In genomic region chr2:163689771-163690170, GRCm38 (mm10) we compare ENCODE assay signal across 14 mouse cellular contexts. TPM values are rescaled to one million over a fixed set of nuclear protein-coding genes. Genes with fewer than 3 reads are reported as not detected.
A peak's percentile ranks its signal among the peaks of the same experiment; 100 is the strongest.
DNase-seq lines count a peak whose midpoint lies in the region; ATAC-seq lines count a peak whose summit lies in the region.
"Had no signal": no experiment of that assay in that cellular context is flagged by ENCODE, and none has a peak within 500 bp of the region (broad histone marks: within the 10 kb centered on the region; RNA-seq: fewer than 3 reads in every experiment).

No protein-coding gene starts in this region.

- no peak overlapping the region for H3K9ac ChIP-seq in heart, embryonic 15.5 days
- no peak overlapping the region for H3K9ac ChIP-seq in midbrain, embryonic 11.5 days (ENCODE audit: low read length)
- no peak overlapping the region for H3K9ac ChIP-seq in midbrain, embryonic 16.5 days (ENCODE audit: low read depth, low read length)
- no peak overlapping the region for H3K9ac ChIP-seq in liver, embryonic 13.5 days
- H3K9ac ChIP-seq in neural tube, embryonic 15.5 days (replicated peaks): no peak overlapping the region
- H3K9ac ChIP-seq: limb, embryonic 12.5 days had no signal

- 58% methylated on average over 3 of the region's 3 CpGs for WGBS in heart, embryonic 15.5 days
- WGBS in midbrain, embryonic 11.5 days: 88% methylated on average over 3 of the region's 3 CpGs
- 80% methylated on average over 3 of the region's 3 CpGs for WGBS in midbrain, embryonic 16.5 days
- 40% methylated on average over 3 of the region's 3 CpGs for WGBS in liver, embryonic 13.5 days (ENCODE audit: insufficient replicate concordance)
- WGBS in neural tube, embryonic 15.5 days: 81% methylated on average over 3 of the region's 3 CpGs

- H3K27ac ChIP-seq in heart, embryonic 15.5 days: peak overlapping the region; percentile 98
- no peak overlapping the region for H3K27ac ChIP-seq in midbrain, embryonic 11.5 days (ENCODE audit: low read depth, low read length)
- H3K27ac ChIP-seq in midbrain, embryonic 16.5 days (ENCODE audit: low read length): no peak overlapping the region
- H3K27ac ChIP-seq in liver, embryonic 13.5 days: peak overlapping the region; percentile 89
- peak overlapping the region; percentile 48; the same call in 1 of the 2 replicates for H3K27ac ChIP-seq in neural tube, embryonic 15.5 days (replicated peaks)
- H3K27ac ChIP-seq: limb, embryonic 12.5 days had no signal

- no peaks in the 10 kb centered on the region for H3K9me3 ChIP-seq in heart, embryonic 15.5 days (replicated peaks)
- no peaks in the 10 kb centered on the region for H3K9me3 ChIP-seq in midbrain, embryonic 11.5 days (ENCODE audit: control insufficient read depth, low read length)
- no peaks in the 10 kb centered on the region for H3K9me3 ChIP-seq in midbrain, embryonic 16.5 days (replicated peaks; ENCODE audit: control insufficient read depth, low read length, poor library complexity, severe bottlenecking)
- no peaks in the 10 kb centered on the region for H3K9me3 ChIP-seq in liver, embryonic 13.5 days (replicated peaks)
- H3K9me3 ChIP-seq in neural tube, embryonic 15.5 days (replicated peaks): no peaks in the 10 kb centered on the region
- H3K9me3 ChIP-seq: limb, embryonic 12.5 days had no signal

- intact Hi-C loops in heart, postnatal 25 days (cut with DNase I): loop anchor here (2.0 kb wide), 1 partner anchor 15 kb away; no protein-coding TSS in a partner anchor

- no peak overlapping the region for H3K4me3 ChIP-seq in heart, embryonic 15.5 days
- H3K4me3 ChIP-seq in midbrain, embryonic 11.5 days (ENCODE audit: low read depth, low read length): no peak overlapping the region
- no peak overlapping the region for H3K4me3 ChIP-seq in midbrain, embryonic 16.5 days (ENCODE audit: low read depth, low read length)
- no peak overlapping the region for H3K4me3 ChIP-seq in liver, embryonic 13.5 days (replicated peaks)
- no peak overlapping the region for H3K4me3 ChIP-seq in neural tube, embryonic 15.5 days (replicated peaks)
- H3K4me3 ChIP-seq: limb, embryonic 12.5 days had no signal

- no peak overlapping the region for H3K4me2 ChIP-seq in heart, embryonic 15.5 days
- no peak overlapping the region for H3K4me2 ChIP-seq in midbrain, embryonic 11.5 days
- no peak overlapping the region for H3K4me2 ChIP-seq in midbrain, embryonic 16.5 days (ENCODE audit: low read length)
- peak overlapping the region; percentile 7; the same call in 1 of the 2 replicates for H3K4me2 ChIP-seq in liver, embryonic 13.5 days
- H3K4me2 ChIP-seq in neural tube, embryonic 15.5 days: no peak overlapping the region
- H3K4me2 ChIP-seq: limb, embryonic 12.5 days had no signal

- no peak for DNase-seq in heart, postnatal 25 days (ENCODE audit: low spot score)
- DNase-seq in midbrain, embryonic 11.5 days (ENCODE audit: low spot score, missing footprints): peak; percentile 78
- DNase-seq in liver, embryonic 13.5 days: no peak
- no peak for DNase-seq in natural killer cell, adult 2 months (ENCODE audit: low spot score in 2 of 2)
- DNase-seq in frontal cortex, postnatal 10 days (ENCODE audit: low spot score in 2 of 2): no peak
- DNase-seq: cerebellum, adult 8-10 months; kidney, postnatal 14 days; layer of hippocampus, postnatal 36 days; lung, postnatal 4 days had no signal

- ATAC-seq in heart, embryonic 15.5 days (replicated peaks; ENCODE audit: insufficient number of reproducible peaks, insufficient read depth, low FRiP score, low read depth): no peak
- no peak for ATAC-seq in midbrain, embryonic 11.5 days (ENCODE audit: low FRiP score)
- ATAC-seq in midbrain, embryonic 16.5 days: no peak
- ATAC-seq in liver, embryonic 13.5 days (ENCODE audit: low read depth): peak; percentile 30; the same call in 1 of the 2 replicates
- no peak for ATAC-seq in neural tube, embryonic 15.5 days (ENCODE audit: low FRiP score)
- ATAC-seq: CD4-positive, CD25-positive, alpha-beta regulatory T cell, adult 4 months had no signal

- H3K4me1 ChIP-seq in heart, embryonic 15.5 days (replicated peaks): peaks cover 89% of the 10 kb centered on the region
- peaks cover 16% of the 10 kb centered on the region for H3K4me1 ChIP-seq in midbrain, embryonic 11.5 days (ENCODE audit: control insufficient read depth, insufficient read depth, low read length)
- peaks cover 17% of the 10 kb centered on the region for H3K4me1 ChIP-seq in midbrain, embryonic 16.5 days (ENCODE audit: control insufficient read depth, insufficient read depth, low read length)
- H3K4me1 ChIP-seq in liver, embryonic 13.5 days (replicated peaks): peaks cover 100% of the 10 kb centered on the region
- peaks cover 49% of the 10 kb centered on the region for H3K4me1 ChIP-seq in neural tube, embryonic 15.5 days

- H3K36me3 ChIP-seq in heart, embryonic 15.5 days: no peaks in the 10 kb centered on the region
- H3K36me3 ChIP-seq in midbrain, embryonic 11.5 days (ENCODE audit: control insufficient read depth, insufficient read depth, low read length): no peaks in the 10 kb centered on the region
- no peaks in the 10 kb centered on the region for H3K36me3 ChIP-seq in midbrain, embryonic 16.5 days (ENCODE audit: control insufficient read depth, insufficient read depth, low read length)
- H3K36me3 ChIP-seq in liver, embryonic 13.5 days: peaks cover 4% of the 10 kb centered on the region; the same call in 1 of the 2 replicates
- no peaks in the 10 kb centered on the region for H3K36me3 ChIP-seq in neural tube, embryonic 15.5 days
- H3K36me3 ChIP-seq: limb, embryonic 12.5 days had no signal

- H3K27me3 ChIP-seq in heart, embryonic 15.5 days: no peaks in the 10 kb centered on the region
- no peaks in the 10 kb centered on the region for H3K27me3 ChIP-seq in midbrain, embryonic 11.5 days (ENCODE audit: control insufficient read depth, insufficient read depth, low read length)
- H3K27me3 ChIP-seq in midbrain, embryonic 16.5 days (ENCODE audit: control insufficient read depth, insufficient read depth, low read depth, low read length): no peaks in the 10 kb centered on the region
- no peaks in the 10 kb centered on the region for H3K27me3 ChIP-seq in liver, embryonic 13.5 days
- no peaks in the 10 kb centered on the region for H3K27me3 ChIP-seq in neural tube, embryonic 15.5 days (replicated peaks)
- H3K27me3 ChIP-seq: limb, embryonic 12.5 days had no signal

RNA-seq across cellular contexts. Expression of gene Pkig, which starts 31.6 kb away (rescaled TPM):
- 289 and 356 TPM in 2 replicates for polyA plus RNA-seq in heart, embryonic 15.5 days (2015; fragmentation: Nextera tagmentation; extraction: Ambion mirVana)
- 100 to 1,000 TPM; 211 to 235 TPM for total RNA-seq in heart, postnatal 25 days (2021)
- polyA plus RNA-seq in midbrain, embryonic 11.5 days (2014; fragmentation: Nextera tagmentation; extraction: Ambion mirVana): 153 and 162 TPM in 2 replicates
- 134 TPM in 2 replicates for polyA plus RNA-seq in midbrain, embryonic 16.5 days (2015; fragmentation: Nextera tagmentation; extraction: Ambion mirVana)
- 122 and 139 TPM in 2 replicates for polyA plus RNA-seq in liver, embryonic 13.5 days (2015; fragmentation: Nextera tagmentation; extraction: Ambion mirVana)
- 107 and 110 TPM in 2 replicates for polyA plus RNA-seq in neural tube, embryonic 15.5 days (2015; fragmentation: Nextera tagmentation; extraction: Ambion mirVana)

RNA-seq across cellular contexts. Expression of gene Serinc3, which starts 44.8 kb away (rescaled TPM):
- 54.8 and 57.1 TPM in 2 replicates for polyA plus RNA-seq in heart, embryonic 15.5 days (2015; fragmentation: Nextera tagmentation; extraction: Ambion mirVana)
- total RNA-seq in heart, postnatal 25 days (2021): 100 to 1,000 TPM; 291 to 357 TPM
- 35.0 and 38.8 TPM in 2 replicates for polyA plus RNA-seq in midbrain, embryonic 11.5 days (2014; fragmentation: Nextera tagmentation; extraction: Ambion mirVana)
- polyA plus RNA-seq in midbrain, embryonic 16.5 days (2015; fragmentation: Nextera tagmentation; extraction: Ambion mirVana): 35.6 and 36.4 TPM in 2 replicates
- polyA plus RNA-seq in liver, embryonic 13.5 days (2015; fragmentation: Nextera tagmentation; extraction: Ambion mirVana): 112 and 130 TPM in 2 replicates
- polyA plus RNA-seq in neural tube, embryonic 15.5 days (2015; fragmentation: Nextera tagmentation; extraction: Ambion mirVana): 33.6 and 41.2 TPM in 2 replicates

Comparison
In these comparisons a context has a peak if more than half of its experiments do, and no peak if none do; other contexts are left out.
1. H3K27ac ChIP-seq: peak in heart, embryonic 15.5 days (single experiment), liver, embryonic 13.5 days (single experiment) and neural tube, embryonic 15.5 days (single experiment); none in midbrain, embryonic 11.5 days (single experiment) and midbrain, embryonic 16.5 days (single experiment).